Comparison of ENCODE assay signal across 9 mouse cellular contexts in genomic region chr2:45107555-45107954, GRCm38 (mm10). TPM values are rescaled to one million over a fixed set of nuclear protein-coding genes. Genes with fewer than 3 reads are reported as not detected.
DNase-seq lines count a peak whose midpoint lies in the region; ATAC-seq lines count a peak whose summit lies in the region.
"Had no signal": no experiment of that assay in that cellular context is flagged by ENCODE, and none has a peak within 500 bp of the region (broad histone marks: within the 10 kb centered on the region; RNA-seq: fewer than 3 reads in every experiment).

No protein-coding gene starts in this region.

- peaks cover 3% of the 10 kb centered on the region; the same call in 1 of the 2 replicates for H3K27me3 ChIP-seq in forebrain, embryonic 10.5 days (ENCODE audit: poor library complexity, severe bottlenecking)
- H3K27me3 ChIP-seq in intestine, embryonic 14.5 days (replicated peaks; ENCODE audit: control insufficient read depth, insufficient read depth, low read length): peaks cover 19% of the 10 kb centered on the region
- H3K27me3 ChIP-seq in neural tube, embryonic 12.5 days (replicated peaks): no peaks in the 10 kb centered on the region

- peak; percentile 27 to 41 for DNase-seq in left cerebral cortex, postnatal 25 days (ENCODE audit: low spot score in 2 of 2)
- no peak for DNase-seq in left cerebral cortex, postnatal 14 days (ENCODE audit: low spot score in 2 of 2)
- DNase-seq in forebrain, embryonic 10.5 days (ENCODE audit: extremely low spot score, low spot score): no peak
- peak; percentile 58 for DNase-seq in intestine, embryonic 14.5 days (ENCODE audit: low spot score)
- DNase-seq in urinary bladder, adult 2 months (ENCODE audit: low spot score): no peak
- no peak for DNase-seq in cerebellum, adult 8-10 months
- no peak for DNase-seq in left cerebral cortex, postnatal 36 days (ENCODE audit: low spot score in 2 of 2)
- DNase-seq: kidney, adult 18-20 months had no signal

- intact Hi-C loops in left cerebral cortex, postnatal 25 days (cut with DNase I): loop anchor here (5.0 to 10.0 kb wide), 4 partner anchors 85 to 1183 kb away; no protein-coding TSS in a partner anchor
- intact Hi-C loops in left cerebral cortex, postnatal 14 days (cut with DNase I): loop anchor here (5.0 kb wide), 2 partner anchors 85 to 180 kb away; partner anchors contain the start of gene Gtdc1
- intact Hi-C loops in left cerebral cortex, postnatal 36 days (cut with DNase I): loop anchor here (5.0 to 10.0 kb wide), 3 partner anchors 75 to 1323 kb away; no protein-coding TSS in a partner anchor

- no peaks in the 10 kb centered on the region for H3K36me3 ChIP-seq in forebrain, embryonic 10.5 days (replicated peaks)
- H3K36me3 ChIP-seq in intestine, embryonic 14.5 days (ENCODE audit: control insufficient read depth, insufficient read depth, low read length): peaks cover 6% of the 10 kb centered on the region; the same call in 1 of the 2 replicates
- no peaks in the 10 kb centered on the region for H3K36me3 ChIP-seq in neural tube, embryonic 12.5 days

- no peak for ATAC-seq in intestine, embryonic 14.5 days (replicated peaks; ENCODE audit: low FRiP score, low TSS enrichment, low read depth)
- ATAC-seq in neural tube, embryonic 12.5 days (ENCODE audit: low FRiP score, low read depth): no peak

- H3K4me3 ChIP-seq in forebrain, embryonic 10.5 days: peak overlapping the region; percentile 99
- H3K4me3 ChIP-seq in intestine, embryonic 14.5 days (ENCODE audit: low read depth, low read length): peak overlapping the region; percentile 70
- peak overlapping the region; percentile 96 for H3K4me3 ChIP-seq in neural tube, embryonic 12.5 days

- H3K9ac ChIP-seq in intestine, embryonic 14.5 days (ENCODE audit: low read length): peak overlapping the region; percentile 97
- peak overlapping the region; percentile 100 for H3K9ac ChIP-seq in neural tube, embryonic 12.5 days

- H3K4me2 ChIP-seq in intestine, embryonic 14.5 days (ENCODE audit: low read length): peak overlapping the region; percentile 75
- H3K4me2 ChIP-seq in neural tube, embryonic 12.5 days (replicated peaks): peak overlapping the region; percentile 78

- peak overlapping the region; percentile 100 for H3K27ac ChIP-seq in forebrain, embryonic 10.5 days
- peak overlapping the region; percentile 95 for H3K27ac ChIP-seq in intestine, embryonic 14.5 days (ENCODE audit: low read depth)
- H3K27ac ChIP-seq in neural tube, embryonic 12.5 days: no peak overlapping the region

- no peaks in the 10 kb centered on the region for H3K9me3 ChIP-seq in forebrain, embryonic 10.5 days
- H3K9me3 ChIP-seq in intestine, embryonic 14.5 days (ENCODE audit: control insufficient read depth, low read length): no peaks in the 10 kb centered on the region
- H3K9me3 ChIP-seq in neural tube, embryonic 12.5 days: no peaks in the 10 kb centered on the region

- peaks cover 79% of the 10 kb centered on the region for H3K4me1 ChIP-seq in forebrain, embryonic 10.5 days
- peaks cover 2% of the 10 kb centered on the region; the same call in 1 of the 2 replicates for H3K4me1 ChIP-seq in intestine, embryonic 14.5 days (replicated peaks; ENCODE audit: control insufficient read depth, insufficient read depth, low read length)
- peaks cover 57% of the 10 kb centered on the region for H3K4me1 ChIP-seq in neural tube, embryonic 12.5 days

- 26% methylated on average over 2 of the region's 2 CpGs for WGBS in forebrain, embryonic 10.5 days
- WGBS in intestine, embryonic 14.5 days: 28% methylated on average over 2 of the region's 2 CpGs
- 7% methylated on average over 2 of the region's 2 CpGs for WGBS in neural tube, embryonic 12.5 days

RNA-seq across cellular contexts. Expression of gene Zeb2, which starts 9.6 kb away (rescaled TPM):
- total RNA-seq in left cerebral cortex, postnatal 25 days (2021): 100 to 1,000 TPM; 184 TPM
- 100 to 1,000 TPM; 199 to 209 TPM for total RNA-seq in left cerebral cortex, postnatal 14 days (2021)
- 30.2 and 30.4 TPM in 2 replicates for polyA plus RNA-seq in forebrain, embryonic 10.5 days (2016; fragmentation: Nextera tagmentation; extraction: Ambion mirVana)
- 44.5 and 49.2 TPM in 2 replicates for polyA plus RNA-seq in intestine, embryonic 14.5 days (2014; fragmentation: Nextera tagmentation; extraction: Ambion mirVana)
- 55.6 and 58.7 TPM in 2 replicates for polyA plus RNA-seq in neural tube, embryonic 12.5 days (2016; fragmentation: Nextera tagmentation; extraction: Ambion mirVana)
- 20.5 and 47.1 TPM in 2 replicates for polyA plus RNA-seq in urinary bladder, adult 2 months (2012; rRNA removed)
- total RNA-seq in left cerebral cortex, postnatal 36 days (2021): 100 to 1,000 TPM; 166 to 196 TPM

Comparison
In these comparisons a context has a peak if more than half of its experiments do, and no peak if none do; other contexts are left out.
1. DNase-seq: peak in left cerebral cortex, postnatal 25 days (2 of 2) and intestine, embryonic 14.5 days (single experiment); none in left cerebral cortex, postnatal 14 days (0 of 2), forebrain, embryonic 10.5 days (single experiment), urinary bladder, adult 2 months (single experiment), cerebellum, adult 8-10 months (single experiment) and left cerebral cortex, postnatal 36 days (0 of 2).
2. Peak in every context shown above with its lines, with median percentiles within 50 percentile points of each other: H3K4me3 ChIP-seq.